Comparison of ENCODE assay signal across 15 mouse cellular contexts in genomic region chr4:47363134-47363533, GRCm38 (mm10). TPM values are rescaled to one million over a fixed set of nuclear protein-coding genes. Genes with fewer than 3 reads are reported as not detected.
A peak's percentile ranks its signal among the peaks of the same experiment; 100 is the strongest.
DNase-seq lines count a peak whose midpoint lies in the region; ATAC-seq and TF ChIP-seq lines count a peak whose summit lies in the region.
"Had no signal": no experiment of that assay in that cellular context is flagged by ENCODE, and none has a peak within 500 bp of the region (broad histone marks: within the 10 kb centered on the region; RNA-seq: fewer than 3 reads in every experiment).

No protein-coding gene starts in this region.

- DNase-seq in heart, postnatal 10 days: peak; percentile 29 to 40
- DNase-seq in heart, postnatal 4 days: no peak
- no peak for DNase-seq in lung, adult 18-20 months
- DNase-seq in lung, postnatal 0 days (ENCODE audit: low spot score): peak; percentile 39
- peak; percentile 47 for DNase-seq in skeletal muscle tissue, adult 2 months (ENCODE audit: low read depth, low spot score)
- DNase-seq in adrenal gland, postnatal 10 days: no peak
- DNase-seq: cerebellum, adult 9-10 months; gastrocnemius, postnatal 14 days; kidney, adult 8-10 months; right cerebral cortex, postnatal 14 days had no signal

- no peak overlapping the region for H3K4me3 ChIP-seq in lung, embryonic 15.5 days
- H3K4me3 ChIP-seq in lung, postnatal 0 days (ENCODE audit: low read depth, low read length): no peak overlapping the region
- H3K4me3 ChIP-seq: forebrain, embryonic 10.5 days; layer of hippocampus, adult 2 months; limb, embryonic 12.5 days had no signal

- TF ChIP-seq CTCF in lung, postnatal 0 days (IDR thresholded peaks at IDR 0.05): no peak

- H3K27me3 ChIP-seq in lung, embryonic 15.5 days: no peaks in the 10 kb centered on the region
- H3K27me3 ChIP-seq in lung, postnatal 0 days (replicated peaks; ENCODE audit: insufficient read depth, low read length): no peaks in the 10 kb centered on the region
- H3K27me3 ChIP-seq: limb, embryonic 12.5 days had no signal

- no peak overlapping the region for H3K9ac ChIP-seq in lung, embryonic 15.5 days
- H3K9ac ChIP-seq in lung, postnatal 0 days (replicated peaks; ENCODE audit: low read depth): no peak overlapping the region
- H3K9ac ChIP-seq: limb, embryonic 12.5 days had no signal

- H3K4me1 ChIP-seq in lung, embryonic 15.5 days: peaks cover 7% of the 10 kb centered on the region; the same call in 1 of the 2 replicates
- no peaks in the 10 kb centered on the region for H3K4me1 ChIP-seq in lung, postnatal 0 days (ENCODE audit: insufficient read depth, low read depth, low read length)

- WGBS in lung, embryonic 15.5 days: 34% methylated on average over 3 of the region's 3 CpGs
- WGBS in lung, postnatal 0 days: 36% methylated on average over 3 of the region's 3 CpGs

- no peak overlapping the region for H3K4me2 ChIP-seq in lung, embryonic 15.5 days
- no peak overlapping the region for H3K4me2 ChIP-seq in lung, postnatal 0 days (replicated peaks; ENCODE audit: low read depth, low read length)
- H3K4me2 ChIP-seq: limb, embryonic 12.5 days had no signal

- no peaks in the 10 kb centered on the region for H3K36me3 ChIP-seq in lung, embryonic 15.5 days
- no peaks in the 10 kb centered on the region for H3K36me3 ChIP-seq in lung, postnatal 0 days (ENCODE audit: insufficient read depth, low read length)
- H3K36me3 ChIP-seq: limb, embryonic 12.5 days had no signal

- TF ChIP-seq EP300 in lung, postnatal 0 days (IDR thresholded peaks at IDR 0.05): no peak

- intact Hi-C loops in heart, postnatal 10 days (cut with DNase I): no loop called here

- H3K27ac ChIP-seq in lung, embryonic 15.5 days: no peak overlapping the region
- no peak overlapping the region for H3K27ac ChIP-seq in lung, postnatal 0 days (ENCODE audit: low read length)
- H3K27ac ChIP-seq: forebrain, embryonic 10.5 days; hindbrain, postnatal 0 days; layer of hippocampus, adult 2 months; limb, embryonic 12.5 days had no signal

- ATAC-seq in lung, embryonic 15.5 days (ENCODE audit: borderline replicate concordance, extremely low read depth, low FRiP score, low TSS enrichment): peak; percentile 27; the same call in 1 of the 2 replicates
- ATAC-seq in lung, postnatal 0 days: no peak
- ATAC-seq: hindbrain, postnatal 0 days had no signal

- no peaks in the 10 kb centered on the region for H3K9me3 ChIP-seq in lung, embryonic 15.5 days
- no peaks in the 10 kb centered on the region for H3K9me3 ChIP-seq in lung, postnatal 0 days (ENCODE audit: low read length)
- H3K9me3 ChIP-seq: limb, embryonic 12.5 days had no signal

RNA-seq across cellular contexts. Expression of gene Tgfbr1, which starts 10.1 kb away (rescaled TPM):
- 10 to 100 TPM; 22.3 to 24.1 TPM for total RNA-seq in heart, postnatal 10 days (2021)
- 10 to 100 TPM; 24.4 to 25.5 TPM for total RNA-seq in heart, postnatal 4 days (2021)
- polyA plus RNA-seq in lung, embryonic 15.5 days (2015; fragmentation: Nextera tagmentation; extraction: Ambion mirVana): 27.1 and 27.9 TPM in 2 replicates
- 12.8 and 14.6 TPM in 2 replicates for polyA plus RNA-seq in lung, postnatal 0 days (2015; fragmentation: Nextera tagmentation; extraction: Ambion mirVana)
- 10 to 100 TPM; 24.8 to 26.4 TPM for total RNA-seq in adrenal gland, postnatal 10 days (2021)

Comparison
In these comparisons a context has a peak if more than half of its experiments do, and no peak if none do; other contexts are left out.
1. DNase-seq: peak in heart, postnatal 10 days (2 of 2), lung, postnatal 0 days (single experiment) and skeletal muscle tissue, adult 2 months (single experiment); none in heart, postnatal 4 days (single experiment), lung, adult 18-20 months (0 of 2) and adrenal gland, postnatal 10 days (single experiment).